Mouse (Mus musculus) frontal cortex, postnatal 10 days (tissue): ENCODE measurements around the gene Hist1h2bb.

Experiments used
- DNase-seq, 2 experiments: peaks; one replicate each; pipeline ENCODE4 v3.0.0; 2022; ENCODE audit warnings: low spot score in 2 of 2, mixed read lengths in 1 of 2

Gene Hist1h2bb

DNA sequence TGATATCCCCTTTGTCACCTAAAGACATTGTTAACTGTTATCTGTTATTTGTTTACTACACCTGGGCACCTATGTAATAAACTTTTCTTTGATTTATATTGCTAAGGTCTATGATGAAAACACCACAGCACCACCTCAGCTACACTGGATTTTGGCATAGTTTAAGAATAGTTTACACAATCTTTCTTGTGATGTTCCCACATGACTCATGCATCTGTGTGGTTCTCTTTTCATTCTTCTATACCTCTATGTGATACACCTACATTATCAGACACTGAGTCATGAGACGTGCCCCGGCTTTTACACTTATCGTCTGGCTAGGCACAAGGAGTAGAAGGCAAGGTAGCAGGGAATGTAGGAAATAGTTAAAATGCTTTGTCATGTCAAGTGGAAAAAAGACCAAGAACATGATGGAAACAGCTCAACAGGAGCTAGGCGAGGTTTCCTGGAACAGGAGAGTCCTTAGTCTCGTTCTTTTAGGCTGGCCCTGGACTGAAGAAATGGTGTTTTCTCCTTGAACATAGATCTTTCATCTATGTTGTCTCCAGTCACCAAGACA lies 3.1 kb downstream of the Hist1h2bb start:
- no peak for DNase-seq

DNA sequence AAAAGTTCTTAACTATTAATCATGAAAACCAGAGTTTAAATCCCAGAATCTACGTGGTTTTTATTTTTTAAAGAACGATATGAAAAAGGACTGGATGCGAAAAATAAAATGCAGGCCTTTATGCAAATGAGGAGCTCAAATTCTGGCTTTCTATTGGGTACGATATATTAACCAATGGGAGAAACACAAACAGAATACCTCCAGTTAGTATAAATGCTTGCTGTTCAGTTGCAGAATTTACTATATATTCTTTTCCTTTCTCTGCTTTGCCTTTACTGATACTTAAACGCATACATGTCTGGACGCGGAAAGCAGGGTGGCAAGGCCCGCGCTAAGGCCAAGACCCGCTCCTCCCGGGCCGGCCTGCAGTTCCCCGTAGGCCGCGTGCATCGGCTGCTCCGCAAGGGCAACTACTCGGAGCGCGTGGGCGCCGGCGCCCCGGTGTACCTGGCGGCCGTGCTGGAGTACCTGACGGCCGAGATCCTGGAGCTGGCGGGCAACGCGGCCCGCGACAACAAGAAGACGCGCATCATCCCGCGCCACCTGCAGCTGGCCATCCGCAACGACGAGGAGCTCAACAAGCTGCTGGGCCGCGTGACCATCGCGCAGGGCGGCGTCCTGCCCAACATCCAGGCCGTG lies 4.4 kb downstream of the Hist1h2bb start, which contains the start of gene Hist1h2ab:
Gene Hist1h2ab (plus strand): TSS at position 288 of the 639 bp plus-strand sequence.
- peak in 1 of 2 experiments; percentile 43 for DNase-seq

DNA sequence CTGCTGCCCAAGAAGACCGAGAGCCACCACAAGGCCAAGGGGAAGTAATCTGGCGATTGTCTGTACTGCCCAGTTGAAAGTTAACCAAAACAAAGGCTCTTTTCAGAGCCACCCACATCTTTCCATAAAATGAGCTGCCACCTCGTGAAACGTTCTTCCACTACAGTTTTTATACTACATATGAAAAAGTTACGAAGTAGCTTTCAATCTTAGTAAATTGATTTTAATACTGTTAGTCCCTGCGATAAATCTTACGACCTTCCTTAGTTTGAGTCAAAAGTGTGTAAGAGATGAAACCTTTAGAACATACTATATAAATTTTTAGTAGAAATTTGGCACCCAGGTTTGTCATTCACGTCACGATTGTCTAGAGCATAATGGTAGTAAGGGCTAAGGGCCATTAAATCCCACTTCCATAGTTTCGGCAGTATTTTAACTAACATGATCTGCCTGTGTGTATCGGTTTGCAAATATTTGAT lies 5.0 kb downstream of the Hist1h2bb start:
- DNase-seq: no peak

DNA sequence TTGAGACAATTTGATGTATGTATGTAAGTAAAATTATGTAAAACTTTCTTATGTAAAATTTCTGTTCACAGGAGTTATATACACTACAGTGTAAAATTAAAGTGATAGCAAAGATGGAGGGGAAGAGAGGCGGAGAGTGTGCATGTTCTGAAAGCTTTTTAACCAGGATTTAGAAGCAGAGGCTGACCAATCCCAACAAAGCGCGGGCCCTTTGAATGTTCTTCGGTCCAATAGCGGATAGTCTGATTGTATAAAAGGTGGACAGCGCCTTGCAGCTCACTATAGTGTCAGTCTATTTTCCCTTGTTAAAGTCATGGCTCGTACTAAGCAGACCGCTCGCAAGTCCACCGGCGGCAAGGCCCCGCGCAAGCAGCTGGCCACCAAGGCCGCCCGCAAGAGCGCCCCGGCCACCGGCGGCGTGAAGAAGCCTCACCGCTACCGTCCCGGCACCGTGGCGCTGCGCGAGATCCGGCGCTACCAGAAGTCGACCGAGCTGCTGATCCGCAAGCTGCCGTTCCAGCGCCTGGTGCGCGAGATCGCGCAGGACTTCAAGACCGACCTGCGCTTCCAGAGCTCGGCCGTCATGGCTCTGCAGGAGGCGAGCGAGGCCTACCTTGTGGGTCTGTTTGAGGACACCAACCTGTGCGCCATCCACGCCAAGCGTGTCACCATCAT lies 5.7 kb downstream of the Hist1h2bb start, which contains the start of gene Hist1h3b:
Gene Hist1h3b (plus strand): TSS at position 201 of the 675 bp plus-strand sequence.
- DNase-seq: peak; percentile 82 to 90

DNA sequence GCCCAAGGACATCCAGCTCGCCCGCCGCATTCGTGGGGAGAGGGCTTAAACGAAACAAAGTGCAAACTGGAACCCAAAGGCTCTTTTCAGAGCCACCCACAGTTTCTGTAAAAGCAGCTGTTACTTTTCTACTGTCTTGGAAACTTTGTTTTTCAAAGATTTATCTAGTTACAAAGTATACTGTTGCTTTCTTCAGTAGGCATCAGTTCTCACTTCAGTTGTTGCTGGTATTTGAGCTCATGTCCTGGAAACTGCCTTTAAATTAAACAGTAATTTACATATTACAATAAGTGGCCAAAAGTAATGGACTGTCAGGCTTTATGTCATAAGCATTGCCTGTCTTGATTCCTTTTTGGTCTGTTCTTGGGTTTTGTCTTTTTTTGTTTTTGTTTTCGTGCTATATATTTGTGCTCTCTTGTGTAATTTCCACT lies 6.2 kb downstream of the Hist1h2bb start:
- no peak for DNase-seq

DNA sequence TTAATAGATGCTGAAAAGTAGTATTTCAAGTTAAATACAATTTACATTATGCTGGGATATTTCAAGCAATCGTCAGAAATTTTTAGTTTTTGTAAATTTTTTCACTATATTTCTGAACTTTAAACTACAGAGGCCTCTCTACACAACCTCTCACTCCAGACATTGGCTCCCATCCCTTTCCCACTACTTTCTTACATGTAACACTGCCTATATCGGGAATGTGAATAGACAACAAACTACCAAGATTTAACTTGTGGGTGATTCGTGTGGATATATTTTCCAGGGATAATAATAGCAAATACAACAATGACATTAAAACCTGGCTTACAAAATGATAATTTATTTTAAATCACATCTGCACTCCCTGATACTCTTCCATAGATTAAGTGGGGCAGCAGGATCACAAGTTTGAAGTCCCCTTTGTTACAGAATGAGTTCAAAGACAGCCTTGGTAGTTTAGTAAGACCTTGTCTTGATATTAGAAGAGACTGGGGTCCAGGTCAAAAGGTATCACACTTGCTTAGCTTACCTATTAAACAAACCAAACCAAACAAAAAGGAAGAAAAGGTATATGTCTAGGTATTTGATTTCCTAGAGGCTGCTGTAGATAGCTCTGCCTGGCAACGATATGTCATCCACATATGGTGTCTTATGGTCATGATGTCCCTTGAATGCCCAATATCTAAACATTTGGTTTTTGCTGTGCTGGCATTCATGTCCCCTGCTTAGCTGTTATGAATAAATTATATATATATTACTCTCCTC lies 7.0 kb downstream of the Hist1h2bb start:
- no peak for DNase-seq

DNA sequence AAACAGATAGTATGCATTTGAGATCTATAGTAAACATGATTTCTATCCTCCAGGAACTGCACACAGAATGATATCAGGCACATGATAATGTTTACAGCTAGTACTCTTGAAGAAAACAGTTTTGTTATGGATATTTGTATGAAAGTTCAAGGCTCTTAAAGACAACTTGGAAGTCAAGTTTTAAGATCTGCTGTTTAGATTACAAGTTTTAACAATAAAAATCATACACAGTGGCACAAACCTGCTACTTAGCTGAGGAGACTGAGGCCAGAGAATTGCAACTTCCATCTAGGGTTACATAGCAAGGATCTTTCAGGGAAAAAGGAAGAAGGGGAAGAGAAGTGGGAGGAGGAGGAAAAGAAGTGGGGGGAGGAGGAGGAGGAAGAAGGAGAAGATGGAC lies 8.5 kb downstream of the Hist1h2bb start:
- DNase-seq: no peak

DNA sequence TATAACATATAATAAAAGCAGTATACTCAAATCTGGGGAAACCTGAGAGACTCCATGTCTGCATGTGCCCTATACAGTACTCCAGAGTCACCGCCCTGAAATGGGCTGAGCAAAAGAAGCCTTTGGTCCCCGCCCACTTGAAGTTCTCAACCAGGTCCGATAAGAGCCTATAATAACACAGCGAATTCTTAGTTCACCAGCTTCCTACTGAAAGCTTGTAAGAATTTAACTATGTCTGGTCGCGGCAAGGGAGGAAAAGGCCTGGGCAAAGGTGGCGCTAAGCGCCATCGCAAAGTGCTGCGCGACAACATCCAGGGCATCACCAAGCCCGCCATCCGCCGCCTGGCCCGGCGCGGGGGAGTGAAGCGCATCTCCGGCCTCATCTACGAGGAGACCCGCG lies 10.3 kb downstream of the Hist1h2bb start, which contains the start of gene Hist1h4b:
Gene Hist1h4b (plus strand): TSS at position 224 of the 400 bp plus-strand sequence.
- peak; percentile 84 to 85 for DNase-seq

DNA sequence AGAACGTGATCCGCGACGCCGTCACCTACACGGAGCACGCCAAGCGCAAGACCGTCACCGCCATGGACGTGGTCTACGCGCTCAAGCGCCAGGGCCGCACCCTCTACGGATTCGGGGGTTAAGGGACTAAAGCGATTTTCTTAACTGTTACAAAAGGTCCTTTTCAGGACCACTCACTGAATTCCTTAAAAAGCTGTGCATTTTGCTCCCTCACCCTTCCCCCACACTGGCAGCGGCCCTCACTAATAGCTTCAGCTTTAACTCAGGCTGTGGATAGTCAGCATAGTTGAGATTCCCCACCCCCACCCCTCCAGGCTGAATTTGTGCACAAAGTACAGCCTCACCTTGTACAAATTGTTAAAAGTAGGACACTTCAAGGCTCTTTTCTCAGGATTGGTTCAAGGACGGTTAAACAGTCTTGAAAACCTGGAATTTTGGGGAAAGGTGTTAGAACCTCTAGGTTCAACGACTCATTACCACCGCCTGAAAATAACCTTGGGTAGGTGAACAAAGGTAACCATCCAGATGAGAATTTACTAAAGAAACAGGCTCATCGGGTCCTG lies 10.8 kb downstream of the Hist1h2bb start:
- DNase-seq: no peak

DNA sequence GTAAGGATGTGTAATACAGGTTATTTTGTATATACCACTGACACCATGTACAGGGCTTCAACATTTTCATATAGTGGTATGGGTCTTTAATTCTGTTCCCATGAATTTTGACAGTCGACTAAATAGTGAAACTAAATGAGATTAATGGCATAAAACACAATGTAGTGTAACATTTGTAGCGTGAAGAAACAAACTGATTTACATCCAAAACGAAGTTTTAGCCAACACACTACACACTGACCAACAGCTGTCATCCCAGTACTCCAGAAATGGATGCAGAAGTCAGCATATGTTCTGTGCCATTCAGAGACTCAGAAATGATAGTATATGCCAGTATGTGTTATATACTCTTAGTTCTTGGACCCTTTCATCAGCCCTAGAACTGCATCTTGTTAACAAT lies 11.4 kb downstream of the Hist1h2bb start:
- DNase-seq: no peak

DNA sequence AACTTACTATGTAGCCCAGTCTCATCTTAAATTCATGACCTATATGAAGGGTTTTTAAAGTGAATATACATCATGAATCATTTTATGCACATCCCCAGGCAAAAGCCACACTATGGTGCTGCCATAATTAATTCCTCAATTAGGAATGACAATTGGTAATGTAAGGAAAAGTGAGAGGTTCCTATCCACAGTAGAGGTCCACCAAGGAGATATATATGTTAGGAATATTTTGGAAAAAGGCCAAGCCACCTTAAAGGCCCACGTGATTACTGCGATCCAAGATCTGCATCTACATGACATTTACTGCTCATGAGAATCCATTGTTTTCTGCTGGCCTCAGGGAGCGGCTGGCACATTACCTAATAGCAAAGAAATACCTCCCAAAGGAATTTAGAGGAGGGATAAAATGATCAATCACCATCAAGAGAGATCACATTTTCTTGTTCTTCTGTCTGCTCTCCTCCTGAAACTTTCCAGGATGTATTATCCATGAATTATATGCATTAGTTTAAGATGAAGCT lies 12.8 kb downstream of the Hist1h2bb start:
- DNase-seq: no peak

DNA sequence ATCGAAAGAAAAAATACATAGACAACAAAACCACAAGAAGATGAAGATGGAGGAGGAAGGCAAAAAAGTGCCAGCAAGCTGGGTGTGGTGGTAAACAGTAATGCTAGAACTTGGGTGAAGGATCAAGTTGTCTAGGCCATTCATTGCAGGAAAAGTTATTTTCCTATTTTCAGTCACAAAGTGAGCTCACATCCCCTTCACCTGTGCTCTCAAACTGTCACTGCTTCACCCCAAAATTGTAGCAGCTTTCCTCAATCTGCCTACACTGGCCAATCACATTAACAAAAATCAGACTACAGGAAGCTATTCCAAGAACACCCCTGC lies 13.3 kb downstream of the Hist1h2bb start:
- DNase-seq: no peak

DNA sequence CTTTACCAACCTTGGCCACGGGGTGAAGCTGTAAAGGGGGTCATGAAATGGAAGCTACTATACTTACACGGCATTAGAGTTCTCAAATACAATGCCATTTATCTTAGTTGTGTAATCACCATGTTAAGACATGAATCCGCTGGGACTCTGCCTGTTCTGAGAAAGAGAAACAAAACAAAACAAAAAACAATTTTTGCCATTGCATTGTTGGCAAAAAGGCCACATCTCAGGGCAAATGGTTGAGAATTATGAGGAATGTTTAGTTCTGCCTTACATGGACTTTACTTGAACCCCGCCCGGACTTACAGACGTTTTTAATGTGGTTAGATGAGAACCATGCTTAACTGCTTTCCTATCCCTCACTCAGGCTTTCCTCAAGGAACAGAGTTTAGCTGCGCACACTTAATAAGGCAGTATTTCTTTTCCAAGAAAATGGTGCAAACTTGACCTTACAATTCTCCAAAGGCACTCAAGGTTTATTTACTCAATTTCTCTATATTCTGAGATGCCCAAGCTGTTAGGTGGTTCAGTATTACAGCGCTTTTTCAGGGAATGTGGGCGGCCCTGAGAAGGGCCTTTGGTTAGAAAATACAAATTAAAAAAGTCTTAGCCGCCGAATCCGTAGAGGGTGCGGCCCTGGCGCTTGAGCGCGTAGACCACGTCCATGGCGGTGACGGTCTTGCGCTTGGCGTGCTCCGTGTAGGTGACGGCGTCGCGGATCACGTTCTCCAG lies 13.9 kb downstream of the Hist1h2bb start:
- no peak for DNase-seq

DNA sequence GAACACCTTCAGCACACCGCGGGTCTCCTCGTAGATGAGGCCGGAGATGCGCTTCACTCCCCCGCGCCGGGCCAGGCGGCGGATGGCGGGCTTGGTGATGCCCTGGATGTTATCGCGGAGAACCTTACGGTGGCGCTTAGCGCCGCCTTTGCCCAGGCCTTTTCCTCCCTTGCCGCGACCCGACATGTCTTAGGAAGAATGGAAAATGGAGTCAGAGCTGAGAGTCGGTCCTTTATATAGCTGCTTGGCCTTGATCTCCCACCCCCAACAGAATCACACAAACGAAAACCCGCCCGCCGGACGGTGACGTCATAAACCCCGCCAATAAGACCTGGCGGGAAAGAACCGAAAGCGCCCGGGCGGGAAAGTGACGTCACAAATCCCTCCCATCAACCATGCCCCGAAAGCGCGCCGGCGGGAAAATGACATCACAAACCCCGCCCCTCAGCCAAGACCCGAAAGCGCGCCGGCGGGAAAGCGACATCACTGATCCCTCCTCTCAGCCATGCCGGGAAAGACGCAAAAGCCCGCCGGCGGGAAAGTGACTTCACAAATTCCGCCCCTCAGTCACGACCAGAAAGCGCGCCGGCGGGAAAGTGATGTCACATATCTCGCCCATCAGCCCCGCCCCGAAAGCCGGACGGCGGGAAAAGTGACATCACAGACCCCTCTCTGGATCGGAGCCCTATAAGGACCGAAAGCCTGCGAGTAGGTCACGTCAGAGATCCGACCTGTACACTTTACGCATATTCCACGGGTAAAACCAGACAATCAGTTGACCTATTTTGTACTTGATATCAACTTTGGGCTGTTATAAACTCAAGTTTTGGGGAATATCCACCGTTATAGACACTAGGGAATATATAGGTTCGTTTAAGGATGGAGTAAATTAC lies 14.7 kb downstream of the Hist1h2bb start, which contains the start of gene Hist1h4a:
Gene Hist1h4a (minus strand): TSS at position 259 of the 893 bp plus-strand sequence.
- DNase-seq: peak; percentile 98 to 99

DNA sequence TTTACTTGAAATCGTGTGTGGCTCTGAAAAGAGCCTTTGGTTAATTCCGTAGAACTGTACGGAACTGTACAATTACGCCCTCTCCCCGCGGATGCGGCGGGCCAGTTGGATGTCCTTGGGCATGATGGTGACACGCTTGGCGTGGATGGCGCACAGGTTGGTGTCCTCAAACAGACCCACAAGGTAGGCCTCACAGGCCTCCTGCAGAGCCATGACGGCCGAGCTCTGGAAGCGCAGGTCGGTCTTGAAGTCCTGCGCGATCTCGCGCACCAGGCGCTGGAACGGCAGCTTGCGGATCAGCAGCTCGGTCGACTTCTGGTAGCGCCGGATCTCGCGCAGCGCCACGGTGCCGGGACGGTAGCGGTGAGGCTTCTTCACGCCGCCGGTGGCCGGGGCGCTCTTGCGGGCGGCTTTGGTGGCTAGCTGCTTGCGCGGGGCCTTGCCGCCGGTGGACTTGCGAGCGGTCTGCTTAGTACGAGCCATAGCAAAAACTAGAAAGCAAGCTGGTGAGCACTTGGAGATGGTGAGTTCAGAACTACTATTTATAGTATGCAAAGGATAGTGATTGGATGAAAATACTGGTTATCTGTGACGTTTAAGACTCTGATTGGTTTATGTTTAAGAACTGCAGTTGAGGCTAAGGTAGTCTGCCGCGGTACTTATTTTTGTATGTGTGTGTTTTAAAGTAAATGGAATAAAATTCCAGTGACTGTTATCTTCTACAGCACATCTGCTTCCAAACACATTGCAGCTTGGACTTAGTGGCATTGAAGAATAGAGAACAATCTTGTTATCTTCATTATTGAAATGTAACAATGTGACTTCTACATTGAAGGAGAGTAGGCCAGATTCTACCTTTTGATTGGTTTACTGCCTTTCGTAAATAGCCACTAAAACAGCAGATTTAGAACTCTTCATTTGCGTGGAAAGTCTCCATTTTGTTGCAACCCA lies 15.6 kb downstream of the Hist1h2bb start, which contains the start of gene Hist1h3a:
Gene Hist1h3a (minus strand): TSS at position 516 of the 951 bp plus-strand sequence.
- peak; percentile 49 to 56 for DNase-seq

DNA sequence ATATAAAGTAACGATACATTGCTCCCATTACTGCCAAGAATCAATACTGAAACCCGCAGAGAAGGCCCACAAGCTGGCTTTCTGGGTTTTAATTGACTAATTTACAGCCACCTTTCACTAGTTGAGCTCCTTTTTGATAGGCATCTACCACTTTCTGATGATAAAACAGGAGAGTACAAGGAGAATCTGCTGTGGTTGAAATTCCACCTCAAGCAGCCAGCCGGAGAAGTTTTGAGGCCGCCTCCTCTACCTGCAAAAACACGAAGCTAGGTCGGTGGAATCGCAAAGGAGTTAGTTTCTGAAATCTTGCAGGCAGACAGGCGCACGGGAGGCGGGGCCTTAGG lies 16.7 kb downstream of the Hist1h2bb start:
- no peak for DNase-seq

DNA sequence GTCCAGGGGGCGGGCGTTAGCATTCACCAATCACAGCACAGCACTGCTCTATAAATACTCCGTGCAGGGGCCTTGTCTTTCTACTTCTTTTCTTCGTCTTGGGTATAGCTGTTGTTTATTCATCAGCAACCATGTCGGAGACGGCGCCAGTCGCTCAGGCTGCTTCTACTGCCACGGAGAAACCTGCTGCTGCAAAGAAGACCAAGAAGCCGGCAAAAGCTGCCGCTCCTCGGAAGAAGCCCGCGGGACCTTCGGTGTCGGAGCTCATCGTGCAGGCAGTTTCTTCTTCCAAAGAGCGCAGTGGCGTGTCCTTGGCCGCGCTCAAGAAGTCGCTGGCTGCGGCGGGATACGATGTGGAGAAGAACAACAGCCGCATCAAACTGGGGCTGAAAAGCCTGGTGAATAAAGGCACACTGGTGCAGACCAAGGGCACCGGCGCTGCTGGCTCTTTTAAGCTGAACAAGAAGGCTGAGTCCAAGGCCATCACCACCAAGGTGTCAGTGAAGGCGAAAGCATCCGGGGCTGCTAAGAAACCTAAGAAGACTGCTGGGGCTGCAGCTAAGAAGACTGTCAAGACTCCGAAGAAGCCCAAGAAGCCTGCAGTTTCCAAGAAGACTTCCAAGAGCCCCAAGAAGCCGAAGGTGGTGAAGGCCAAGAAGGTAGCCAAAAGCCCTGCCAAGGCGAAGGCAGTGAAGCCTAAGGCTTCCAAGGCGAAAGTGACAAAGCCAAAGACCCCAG lies 17.2 kb downstream of the Hist1h2bb start, which contains the start of gene Hist1h1a:
Gene Hist1h1a (plus strand): TSS at position 81 of the 738 bp plus-strand sequence.
- peak; percentile 77 to 78 for DNase-seq
